Mouse (Mus musculus) bone marrow macrophage, adult 2 months (primary cell): Measurements from ENCODE around the gene Dnajc27.

Experiments used
- CTCF ChIP-seq: IDR thresholded peaks from 2 replicates; pipeline ENCODE4 v1.5.1; 2012; ENCODE audit warnings: low read depth, mild to moderate bottlenecking, low read length, moderate library complexity
- POLR2A ChIP-seq: IDR thresholded peaks from 2 replicates; pipeline ENCODE4 v1.6.1; 2012; ENCODE audit warnings: mild to moderate bottlenecking, low read depth, low read length, borderline replicate concordance

GRCm38 (mm10) chr12:4080311-4080710 is 2.1 kb upstream of the Dnajc27 start:
- no peak for TF ChIP-seq CTCF
- no peak for TF ChIP-seq POLR2A
